Mouse (Mus musculus) myocyte (in vitro differentiated cells): Measurements from ENCODE around the gene Urod. TPM values are rescaled to one million over a fixed set of nuclear protein-coding genes. Genes with fewer than 3 reads are reported as not detected.

Experiments used
- H3K27me3 ChIP-seq: one replicate; pipeline ENCODE4 v1.6.1; 2011; ENCODE audit not compliant: control insufficient read depth, insufficient read depth, insufficient read length
- H3K36me3 ChIP-seq: one replicate; pipeline ENCODE4 v1.6.1; 2011; ENCODE audit not compliant: control insufficient read depth, insufficient read depth
- H3K4me2 ChIP-seq: one replicate; pipeline ENCODE4 v1.6.1; 2011; ENCODE audit warnings: low read depth, control low read depth
- H3K4me3 ChIP-seq: one replicate; pipeline ENCODE4 v1.5.1; 2011; ENCODE audit warnings: mild to moderate bottlenecking, control low read depth, moderate library complexity
- H3K79me2 ChIP-seq: one replicate; pipeline ENCODE4 v1.6.1; 2011; ENCODE audit not compliant: control insufficient read depth, insufficient read depth
- H3ac ChIP-seq: one replicate; pipeline ENCODE4 v1.6.1; 2011; ENCODE audit not compliant: control insufficient read depth, insufficient read length
- CEBPB ChIP-seq: IDR thresholded peaks from 2 replicates; pipeline ENCODE4 v1.6.1; 2011; ENCODE audit warnings: mild to moderate bottlenecking, moderate library complexity; ENCODE audit not compliant: poor library complexity, insufficient read depth, severe bottlenecking
- E2F4 ChIP-seq: IDR thresholded peaks from one replicate; pipeline ENCODE4 v1.6.1; 2011; ENCODE audit warnings: mild to moderate bottlenecking, control low read depth, moderate library complexity; ENCODE audit not compliant: insufficient read depth
- MAX ChIP-seq: IDR thresholded peaks from one replicate; pipeline ENCODE4 v1.6.1; 2011; ENCODE audit warnings: low read depth, mild to moderate bottlenecking, control low read depth
- MYOD1 ChIP-seq, 3 experiments: IDR thresholded peaks; one replicate each; pipeline ENCODE4 v1.6.1; 2011; ENCODE audit warnings: control low read depth in 2 of 3, low read depth in 2 of 3, mild to moderate bottlenecking in 2 of 3, moderate library complexity in 1 of 3; ENCODE audit not compliant: insufficient read length in 2 of 3, control insufficient read depth in 1 of 3
- MYOG ChIP-seq, 3 experiments: IDR thresholded peaks; one replicate each; pipeline ENCODE4 v1.6.1; 2011; ENCODE audit warnings: control low read depth in 2 of 3, low read depth in 2 of 3, mild to moderate bottlenecking in 2 of 3; ENCODE audit not compliant: insufficient read length in 2 of 3, control insufficient read depth in 1 of 3, insufficient read depth in 1 of 3
- POLR2A ChIP-seq: IDR thresholded peaks from one replicate; pipeline ENCODE4 v1.6.1; 2011; ENCODE audit warnings: low read depth, mild to moderate bottlenecking, control low read depth, moderate library complexity; ENCODE audit not compliant: insufficient read length
- POLR2AphosphoS2 ChIP-seq: IDR thresholded peaks from one replicate; pipeline ENCODE4 v1.6.1; 2011; ENCODE audit warnings: low read depth, control low read depth; ENCODE audit not compliant: insufficient read length
- REST ChIP-seq: IDR thresholded peaks from one replicate; pipeline ENCODE4 v1.6.1; 2011; ENCODE audit warnings: mild to moderate bottlenecking, control low read depth, moderate library complexity; ENCODE audit not compliant: insufficient read depth, insufficient read length
- SRF ChIP-seq: IDR thresholded peaks from one replicate; pipeline ENCODE4 v1.6.1; 2011; ENCODE audit warnings: low read depth; ENCODE audit not compliant: control insufficient read depth, insufficient read length
- TCF12 ChIP-seq: IDR thresholded peaks from one replicate; pipeline ENCODE4 v1.6.1; 2011; ENCODE audit warnings: mild to moderate bottlenecking, control low read depth; ENCODE audit not compliant: poor library complexity, insufficient read depth, severe bottlenecking
- TCF3 ChIP-seq: IDR thresholded peaks from one replicate; pipeline ENCODE4 v1.6.1; 2011; ENCODE audit warnings: low read depth, control low read depth; ENCODE audit not compliant: insufficient read length
- USF1 ChIP-seq: IDR thresholded peaks from one replicate; pipeline ENCODE4 v1.6.1; 2011; ENCODE audit warnings: low read depth, mild to moderate bottlenecking, control low read depth, moderate library complexity
- polyA plus RNA-seq: library from polyadenylated mRNA; unstranded; fragments of >200 nt; fragmentation: generic; extraction: Trizol; gene quantifications from one replicate; pipeline ENCODE4 v1.2.1, GENCODE M21; 2012; ENCODE audit warnings: missing spikeins

The Urod gene
- polyA plus RNA-seq, 1 experiment: 69.6 TPM

DNA sequence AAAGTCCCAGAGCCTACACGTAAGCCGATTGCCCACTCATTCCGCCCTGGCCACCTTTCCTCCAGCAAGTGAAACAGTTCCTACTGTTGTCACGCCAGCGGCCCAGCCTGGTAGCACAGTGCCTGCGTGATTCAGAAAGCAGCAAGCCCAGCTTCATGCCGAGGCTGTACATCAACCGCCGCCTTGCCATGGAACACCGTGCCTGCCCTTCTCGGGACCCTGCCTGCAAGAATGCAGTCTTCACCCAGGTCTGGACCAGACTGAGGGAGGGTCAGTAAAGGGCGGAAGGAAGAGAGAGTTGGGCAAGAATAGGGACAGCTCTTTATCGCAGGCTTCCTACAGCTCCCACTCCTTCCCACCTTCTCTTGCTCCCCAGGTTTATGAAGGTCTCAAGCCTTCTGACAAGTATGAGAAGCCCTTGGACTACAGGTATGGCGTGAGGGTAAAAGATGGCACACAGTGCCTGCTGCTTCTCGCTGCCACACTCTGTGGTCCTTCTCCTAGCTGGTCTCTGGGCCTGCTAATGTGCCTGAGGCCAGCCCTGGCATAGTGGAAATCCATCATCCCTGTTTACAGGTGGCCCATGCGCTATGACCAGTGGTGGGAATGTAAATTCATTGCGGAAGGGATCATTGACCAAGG is 5.4 kb upstream of the Urod start:
- Histone ChIP-seq H3K4me3 (no peak overlapping the region), H3ac (no peak overlapping the region), H3K4me2 (no peak overlapping the region), H3K79me2 (no peaks in the 10 kb centered on the region), H3K36me3 (peaks cover 5% of the 10 kb centered on the region), H3K27me3 (no peaks in the 10 kb centered on the region)
- TF ChIP-seq MAX: no peak
- TF ChIP-seq USF1: no peak
- TF ChIP-seq TCF3: no peak
- TF ChIP-seq POLR2A: no peak
- TF ChIP-seq POLR2AphosphoS2: no peak
- no peak for TF ChIP-seq REST
- TF ChIP-seq SRF: no peak
- no peak for TF ChIP-seq MYOG (IDR thresholded peaks at IDR 0.05; ENCODE audit: control insufficient read depth in 1 of 3, insufficient read depth in 1 of 3, insufficient read length in 2 of 3, low read depth in 2 of 3)
- TF ChIP-seq E2F4: no peak
- TF ChIP-seq CEBPB: no peak
- no peak for TF ChIP-seq MYOD1 (IDR thresholded peaks at IDR 0.05; ENCODE audit: control insufficient read depth in 1 of 3, insufficient read length in 2 of 3, low read depth in 2 of 3)
- TF ChIP-seq TCF12: no peak

DNA sequence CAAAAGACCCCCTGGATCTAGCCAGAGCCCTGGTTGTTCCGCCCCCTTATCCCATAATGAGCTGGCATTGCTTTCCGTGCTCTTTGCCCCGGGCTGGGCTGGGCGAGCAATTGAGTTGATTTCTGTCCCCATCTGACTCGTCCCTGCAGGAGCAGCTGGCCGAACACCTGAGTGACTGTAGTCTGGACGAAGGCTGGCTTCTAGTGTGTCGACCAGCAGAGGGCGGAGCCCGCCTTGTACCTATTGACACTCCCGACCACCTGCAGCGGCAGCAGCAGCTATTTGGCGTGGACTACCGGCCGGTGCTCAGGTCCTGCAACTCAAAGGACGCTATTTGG is 1.6 kb upstream of the Urod start:
- Histone ChIP-seq H3K27me3 (no peaks in the 10 kb centered on the region), H3K36me3 (peaks cover 5% of the 10 kb centered on the region), H3ac (peak overlapping the region; percentile 43), H3K4me2 (peak overlapping the region; percentile 95), H3K4me3 (peak overlapping the region; percentile 54), H3K79me2 (no peaks in the 10 kb centered on the region)
- TF ChIP-seq MAX: no peak
- peak in 1 of 3 experiments; percentile 28 for TF ChIP-seq MYOD1 (IDR thresholded peaks at IDR 0.05; ENCODE audit: control insufficient read depth in 1 of 3, insufficient read length in 2 of 3, low read depth in 2 of 3)
- no peak for TF ChIP-seq USF1
- no peak for TF ChIP-seq REST
- TF ChIP-seq CEBPB: no peak
- no peak for TF ChIP-seq POLR2AphosphoS2
- no peak for TF ChIP-seq POLR2A

DNA sequence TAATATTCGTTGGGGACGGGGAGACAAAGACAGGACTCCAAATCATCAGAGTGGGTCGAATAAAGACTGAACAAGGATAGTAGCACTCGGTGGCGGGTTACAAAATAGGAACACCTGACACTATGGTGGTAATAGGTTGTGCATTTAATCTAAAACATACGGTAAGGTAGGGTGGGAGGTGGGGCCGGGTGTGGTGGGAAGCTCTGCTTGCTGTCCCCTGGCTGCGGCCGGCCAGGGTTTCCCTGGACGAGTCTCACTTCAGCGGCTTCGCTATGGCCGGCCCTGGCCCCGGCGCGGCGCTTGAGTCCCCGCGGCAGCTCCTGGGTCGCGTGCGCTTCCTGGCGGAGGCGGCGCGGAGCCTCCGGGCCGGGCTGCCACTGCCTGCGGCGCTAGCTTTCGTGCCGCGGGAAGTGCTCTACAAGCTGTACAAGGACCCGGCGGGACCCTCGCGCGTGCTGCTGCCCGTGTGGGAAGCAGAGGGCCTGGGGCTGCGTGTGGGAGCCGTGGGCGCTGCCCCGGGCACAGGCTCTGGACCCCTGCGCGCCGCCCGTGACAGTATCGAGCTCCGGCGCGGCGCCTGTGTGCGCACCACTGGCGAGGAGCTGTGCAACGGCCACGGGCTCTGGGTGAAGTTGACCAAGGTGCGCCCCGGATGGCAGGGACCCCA is 1.1 kb upstream of the Urod start, which contains the start of gene Hectd3:
Gene Hectd3, plus strand, starts transcription at position 187 of the 667 bp plus-strand sequence.
- no peaks in the 10 kb centered on the region for H3K27me3 ChIP-seq
- H3K4me3 ChIP-seq: peak within 1 kb of the TSS; percentile 54
- H3K36me3 ChIP-seq: peaks cover 8% of the 10 kb centered on the region
- peak within 1 kb of the TSS; percentile 99 for H3K4me2 ChIP-seq
- no peaks in the 10 kb centered on the region for H3K79me2 ChIP-seq
- H3ac ChIP-seq: peak within 1 kb of the TSS; percentile 43
- peak; percentile 63 for TF ChIP-seq POLR2A
- peak; percentile 16 for TF ChIP-seq POLR2AphosphoS2
- TF ChIP-seq TCF12: no peak
- no peak for TF ChIP-seq MYOD1 (IDR thresholded peaks at IDR 0.05; ENCODE audit: control insufficient read depth in 1 of 3, insufficient read length in 2 of 3, low read depth in 2 of 3)
- no peak for TF ChIP-seq CEBPB
- no peak for TF ChIP-seq E2F4
- TF ChIP-seq SRF: no peak
- TF ChIP-seq TCF3: no peak
- TF ChIP-seq MAX: no peak
- TF ChIP-seq USF1: peak; percentile 9
- TF ChIP-seq MYOG (IDR thresholded peaks at IDR 0.05; ENCODE audit: control insufficient read depth in 1 of 3, insufficient read depth in 1 of 3, insufficient read length in 2 of 3, low read depth in 2 of 3): peak in 1 of 3 experiments; percentile 41
- TF ChIP-seq REST: no peak

DNA sequence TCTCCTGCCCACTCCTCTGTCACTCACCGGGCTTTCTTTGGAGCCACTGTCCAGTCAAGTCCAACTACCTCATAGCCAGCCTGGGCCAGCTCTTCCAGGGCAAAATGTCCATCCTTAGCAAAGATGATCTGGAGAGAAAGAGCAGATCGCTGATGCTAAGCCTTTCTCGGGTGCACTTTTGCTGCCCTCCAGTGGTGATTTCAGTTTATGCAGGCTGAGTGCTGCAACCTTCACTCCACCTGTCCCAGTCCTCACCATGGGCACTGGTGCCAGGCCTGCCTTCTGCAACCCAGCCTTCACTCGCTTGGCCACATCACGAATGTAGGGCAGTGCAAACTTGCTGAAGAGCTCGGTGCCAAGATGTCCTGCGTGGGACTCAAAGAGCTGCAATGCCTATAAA is 2.8 kb downstream of the Urod start:
- Histone ChIP-seq H3K79me2 (no peaks in the 10 kb centered on the region), H3K4me3 (no peak overlapping the region), H3K36me3 (peaks cover 9% of the 10 kb centered on the region), H3ac (no peak overlapping the region), H3K4me2 (no peak overlapping the region), H3K27me3 (no peaks in the 10 kb centered on the region)
- TF ChIP-seq MYOD1 (IDR thresholded peaks at IDR 0.05; ENCODE audit: control insufficient read depth in 1 of 3, insufficient read length in 2 of 3, low read depth in 2 of 3) (peak in 2 of 3 experiments; percentile 30 to 46), POLR2A (no peak)

DNA sequence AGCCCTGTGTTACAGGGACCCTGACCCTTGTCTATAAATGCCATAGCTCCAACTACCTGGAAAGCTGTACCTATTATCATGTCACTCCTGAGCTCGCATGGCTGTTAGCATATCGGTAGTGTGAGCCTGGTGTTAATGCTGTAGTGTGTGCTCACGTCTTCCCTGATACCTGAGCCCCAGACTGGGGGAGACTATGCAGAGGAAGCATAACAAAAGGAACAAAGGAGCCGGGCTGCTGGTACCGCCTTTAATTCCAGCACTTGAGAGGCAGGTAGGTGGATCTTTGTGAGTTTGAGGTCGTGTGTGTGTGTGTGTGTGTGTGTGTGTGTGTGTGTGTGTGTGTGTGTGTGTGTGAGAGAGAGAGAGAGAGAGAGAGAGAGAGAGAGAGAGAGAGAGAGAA is 4.5 kb downstream of the Urod start:
- Histone ChIP-seq H3ac (no peak overlapping the region), H3K4me3 (no peak overlapping the region), H3K27me3 (no peaks in the 10 kb centered on the region), H3K4me2 (no peak overlapping the region), H3K79me2 (no peaks in the 10 kb centered on the region), H3K36me3 (peaks cover 9% of the 10 kb centered on the region)
- TF ChIP-seq POLR2AphosphoS2: no peak
- TF ChIP-seq CEBPB: no peak
- TF ChIP-seq REST: no peak
- no peak for TF ChIP-seq TCF3
- no peak for TF ChIP-seq POLR2A
- TF ChIP-seq MYOD1 (IDR thresholded peaks at IDR 0.05; ENCODE audit: control insufficient read depth in 1 of 3, insufficient read length in 2 of 3, low read depth in 2 of 3): no peak
- no peak for TF ChIP-seq SRF
- TF ChIP-seq E2F4: no peak
- TF ChIP-seq MYOG (IDR thresholded peaks at IDR 0.05; ENCODE audit: control insufficient read depth in 1 of 3, insufficient read depth in 1 of 3, insufficient read length in 2 of 3, low read depth in 2 of 3): no peak
- no peak for TF ChIP-seq MAX
- no peak for TF ChIP-seq TCF12
- TF ChIP-seq USF1: no peak
